Mouse (Mus musculus) ES-E14 (cell line): Measurements from ENCODE around the gene Nf2. TPM values are rescaled to one million over a fixed set of nuclear protein-coding genes. Genes with fewer than 3 reads are reported as not detected.

Experiments
- DNase-seq: peaks from one replicate; pipeline ENCODE4 v3.0.0-alpha.2; 2013; ENCODE audit warnings: low read depth, low spot score
- H3K27ac ChIP-seq: 2 replicates; pipeline ENCODE4 v1.5.1; 2012; ENCODE audit warnings: low read depth, mild to moderate bottlenecking, low read length, moderate library complexity, mixed read lengths; ENCODE audit not compliant: poor library complexity, insufficient read depth, severe bottlenecking
- H3K36me3 ChIP-seq: 2 replicates; pipeline ENCODE4 v1.6.1; 2012; ENCODE audit warnings: mild to moderate bottlenecking, low read length, moderate library complexity, mixed read lengths; ENCODE audit not compliant: control insufficient read depth, poor library complexity, insufficient read depth, severe bottlenecking
- H3K4me1 ChIP-seq, 2 experiments: fragments of 150-350 bp in 1 of 2; sonication (generic) in 1 of 2; 2 replicates each; pipeline ENCODE4 v1.6.1; 2012; ENCODE audit warnings: low read length in 2 of 2, mild to moderate bottlenecking in 1 of 2, mixed read lengths in 1 of 2; ENCODE audit not compliant: control insufficient read depth in 2 of 2, insufficient read depth in 2 of 2, poor library complexity in 1 of 2
- H3K4me3 ChIP-seq, 2 experiments: fragments of 150-350 bp in 1 of 2; sonication (generic) in 1 of 2; 2 replicates each; pipeline ENCODE4 v1.5.1; 2012; ENCODE audit warnings: low read length in 2 of 2, low read depth in 1 of 2, mild to moderate bottlenecking in 1 of 2, mixed read lengths in 1 of 2; ENCODE audit not compliant: insufficient read depth in 1 of 2, poor library complexity in 1 of 2, severe bottlenecking in 1 of 2
- H3K9ac ChIP-seq: 2 replicates; pipeline ENCODE4 v1.6.1; 2012; ENCODE audit warnings: low read depth, mild to moderate bottlenecking, low read length, mixed read lengths; ENCODE audit not compliant: poor library complexity, insufficient read depth, severe bottlenecking
- H3K9me3 ChIP-seq: fragments of 150-350 bp; sonication (generic); 2 replicates; pipeline ENCODE4 v1.6.1; 2012; ENCODE audit warnings: low read depth, mild to moderate bottlenecking, low read length; ENCODE audit not compliant: control insufficient read depth, insufficient read depth
- CHD2 ChIP-seq: IDR thresholded peaks from 2 replicates; pipeline ENCODE4 v1.6.1; 2014; ENCODE audit warnings: mild to moderate bottlenecking, low read depth, low read length, inconsistent platforms
- HCFC1 ChIP-seq: IDR thresholded peaks from 2 replicates; pipeline ENCODE4 v1.6.1; 2012; ENCODE audit warnings: low read length, inconsistent platforms, borderline replicate concordance; ENCODE audit not compliant: insufficient read depth
- MAFK ChIP-seq: IDR thresholded peaks from 2 replicates; pipeline ENCODE4 v1.6.1; 2014; ENCODE audit warnings: mild to moderate bottlenecking, low read depth, low read length, inconsistent platforms; ENCODE audit not compliant: insufficient read depth
- ZC3H11A ChIP-seq: IDR thresholded peaks from 2 replicates; pipeline ENCODE4 v1.6.1; 2012; ENCODE audit warnings: low read depth, mild to moderate bottlenecking, inconsistent platforms, low read length, borderline replicate concordance
- ZNF384 ChIP-seq: IDR thresholded peaks from 2 replicates; pipeline ENCODE4 v1.6.1; 2012; ENCODE audit warnings: low read depth, low read length, inconsistent platforms
- in situ Hi-C, 2 experiments: fragments of 600-800 bp; cut with MboI; formaldehyde crosslinking; loops; one replicate each; pipeline ENCODE4 v1.15.1; 2025; ENCODE audit warnings: low sequenced_read_pairs in 2 of 2, inconsistent platforms in 1 of 2; ENCODE audit not compliant: unreplicated experiment in 2 of 2
- total RNA-seq: library from RNA; depleted of rRNA; stranded (reverse); fragments of 300-350 nt; gene quantifications from 2 replicates; pipeline ENCODE4 v1.2.3, GENCODE M21; 2012

Nf2 gene
- total RNA-seq, 1 experiment = 53.8 TPM

DNA sequence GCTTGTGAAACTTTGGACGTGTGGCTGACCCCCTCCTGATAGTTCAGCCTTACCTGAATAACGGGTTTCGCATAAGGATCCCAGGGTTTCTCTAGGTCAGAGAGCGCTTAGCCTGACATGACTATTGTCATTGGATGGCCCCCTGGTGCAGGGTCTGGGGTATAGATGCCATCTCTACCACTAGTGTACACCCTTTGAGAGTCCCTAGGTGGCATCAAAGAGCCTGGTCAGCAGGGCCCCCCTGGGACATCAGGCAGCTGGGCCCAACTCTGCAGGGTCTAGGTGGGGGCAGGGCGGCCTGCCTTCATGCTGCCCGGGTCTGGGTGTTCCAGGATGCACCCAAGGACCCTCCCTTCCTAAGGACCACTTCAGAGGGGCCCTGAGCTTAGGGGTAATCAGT lies 113.0 kb downstream of the Nf2 start:
- no peaks in the 10 kb centered on the region for H3K9me3 ChIP-seq
- TF ChIP-seq HCFC1 (no peak), ZNF384 (no peak), ZC3H11A (no peak), CHD2 (no peak), MAFK (no peak)
- H3K4me1 ChIP-seq = peaks cover 0 to 34% of the 10 kb centered on the region in 2 experiments; a peak in 3 of 4 replicates
- H3K9ac ChIP-seq = no peak overlapping the region; the same call in 1 of the 2 replicates
- in situ Hi-C loops = no loop called here
- no peak overlapping the region for H3K27ac ChIP-seq
- no peak overlapping the region for H3K4me3 ChIP-seq
- no peaks in the 10 kb centered on the region for H3K36me3 ChIP-seq
- no peak for DNase-seq

DNA sequence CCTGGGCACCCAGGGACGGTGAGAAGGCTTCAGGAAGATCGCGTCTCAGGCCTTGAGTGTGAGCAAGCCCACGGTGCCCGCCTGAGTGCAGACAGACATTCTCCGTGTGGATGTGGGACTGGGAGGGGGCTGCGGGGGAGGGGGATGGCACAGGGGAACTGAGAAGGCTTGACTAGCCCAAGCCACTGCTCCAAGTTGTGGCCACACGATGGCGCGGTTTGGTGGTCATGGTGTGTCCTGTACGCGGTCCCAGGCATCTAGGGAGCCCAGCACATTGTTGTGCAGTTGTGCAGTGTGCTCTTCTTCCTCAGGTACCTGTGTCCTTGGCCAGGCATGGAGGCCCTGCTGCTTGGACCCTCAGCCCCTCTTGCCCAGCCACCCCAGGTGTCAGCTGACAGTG lies 115.2 kb downstream of the Nf2 start:
- H3K9ac ChIP-seq = no peak overlapping the region
- in situ Hi-C loops = no loop called here
- no peak for DNase-seq
- H3K9me3 ChIP-seq = no peaks in the 10 kb centered on the region
- H3K27ac ChIP-seq = no peak overlapping the region
- H3K4me3 ChIP-seq = no peak overlapping the region
- H3K36me3 ChIP-seq = no peaks in the 10 kb centered on the region
- H3K4me1 ChIP-seq = peaks cover 0 to 36% of the 10 kb centered on the region in 2 experiments; a peak in 3 of 4 replicates
- TF ChIP-seq CHD2 = no peak
- TF ChIP-seq ZNF384 = no peak

DNA sequence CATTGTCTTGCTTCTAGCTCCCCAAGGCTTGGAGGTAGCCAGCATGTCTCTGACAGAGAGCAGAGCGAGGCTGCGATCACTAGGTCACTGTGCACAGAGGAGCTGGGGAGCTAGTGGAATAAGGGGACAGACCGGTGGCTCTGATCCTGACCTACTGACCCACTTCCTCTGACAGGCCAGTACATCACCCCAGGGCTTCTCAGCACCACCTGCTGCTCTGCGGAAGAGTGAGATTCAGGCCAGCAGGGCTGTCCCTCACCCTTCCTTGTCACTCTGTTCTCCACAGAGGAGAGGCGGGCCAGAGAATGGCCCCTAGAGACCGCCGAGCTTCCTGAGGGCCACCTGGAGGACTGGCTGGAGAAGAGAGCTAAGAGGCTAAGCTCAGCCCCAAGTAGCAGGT lies 117.6 kb downstream of the Nf2 start:
- peaks cover 0 to 24% of the 10 kb centered on the region in 2 experiments; a peak in 3 of 4 replicates for H3K4me1 ChIP-seq
- H3K9me3 ChIP-seq = no peaks in the 10 kb centered on the region
- in situ Hi-C loops = no loop called here
- no peak overlapping the region for H3K27ac ChIP-seq
- TF ChIP-seq ZNF384 (no peak), ZC3H11A (no peak), HCFC1 (no peak), CHD2 (no peak), MAFK (no peak)
- H3K4me3 ChIP-seq = no peak overlapping the region
- H3K9ac ChIP-seq = no peak overlapping the region
- no peaks in the 10 kb centered on the region for H3K36me3 ChIP-seq
- no peak for DNase-seq

DNA sequence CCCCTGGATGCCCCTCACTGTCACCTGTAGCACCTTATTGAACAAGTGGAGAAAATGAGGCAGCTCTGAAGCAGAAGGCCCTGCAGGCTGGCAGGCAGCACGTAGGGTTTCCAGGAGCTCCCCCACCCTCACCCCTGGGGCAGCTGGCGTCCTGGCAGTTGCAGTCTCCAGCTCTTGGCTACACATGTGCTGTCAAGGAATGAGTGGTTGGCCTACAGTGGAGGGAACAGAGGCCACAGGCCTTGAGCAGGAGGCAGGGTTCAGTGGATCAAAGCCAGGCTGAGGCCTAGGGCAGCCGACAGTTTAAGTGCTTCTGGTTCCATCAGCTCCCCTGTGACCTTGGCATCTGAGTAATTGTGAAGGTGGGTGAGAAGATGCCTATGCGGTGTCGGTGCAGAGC lies 118.4 kb downstream of the Nf2 start:
- TF ChIP-seq ZNF384 (no peak), CHD2 (no peak), MAFK (no peak), HCFC1 (no peak), ZC3H11A (no peak)
- no peak overlapping the region for H3K9ac ChIP-seq
- peaks cover 0 to 17% of the 10 kb centered on the region in 2 experiments; a peak in 3 of 4 replicates for H3K4me1 ChIP-seq
- H3K36me3 ChIP-seq = no peaks in the 10 kb centered on the region
- in situ Hi-C loops = no loop called here
- DNase-seq = no peak
- H3K9me3 ChIP-seq = no peaks in the 10 kb centered on the region
- H3K27ac ChIP-seq = no peak overlapping the region
- H3K4me3 ChIP-seq = no peak overlapping the region

DNA sequence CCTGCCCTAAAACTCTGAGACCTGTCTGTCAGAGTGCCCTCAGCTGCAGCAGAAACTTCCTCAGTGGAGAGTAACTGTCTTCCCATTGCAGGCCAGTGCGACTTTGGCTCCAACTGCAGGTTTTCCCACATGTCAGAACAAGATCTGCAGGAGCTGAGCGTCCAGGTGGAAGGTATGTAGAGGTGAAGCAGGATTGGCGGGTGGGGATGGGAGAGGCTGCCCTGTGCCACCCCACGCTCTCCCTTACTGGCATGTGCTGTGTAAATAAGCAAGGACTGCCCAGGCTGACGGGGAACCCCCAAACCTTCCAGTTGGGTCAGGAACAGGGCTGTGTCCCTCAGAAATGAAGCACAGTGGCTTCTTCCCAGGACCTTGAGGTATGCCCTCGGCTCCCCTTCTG lies 119.2 kb downstream of the Nf2 start:
- no peak overlapping the region for H3K4me3 ChIP-seq
- no peak overlapping the region for H3K9ac ChIP-seq
- peaks cover 0 to 10% of the 10 kb centered on the region in 2 experiments; a peak in 2 of 4 replicates for H3K4me1 ChIP-seq
- H3K9me3 ChIP-seq = no peaks in the 10 kb centered on the region
- TF ChIP-seq MAFK (no peak), HCFC1 (no peak), ZC3H11A (no peak), ZNF384 (no peak), CHD2 (no peak)
- no peaks in the 10 kb centered on the region; the same call in 1 of the 2 replicates for H3K36me3 ChIP-seq
- in situ Hi-C loops = no loop called here
- no peak for DNase-seq
- H3K27ac ChIP-seq = no peak overlapping the region; the same call in 1 of the 2 replicates
